Mouse (Mus musculus) midbrain, postnatal 0 days (tissue): ENCODE measurements at regions not wholly inside any gene's neighbourhood (a gene's known extent, or its start where the extent isn't known, plus 50 kb on each side); places are given as distances from the start of the nearest gene placed in this dataset.

Experiments
- ATAC-seq: fragments of 200-750 bp; cut with Nextera tagmentation; 2 replicates; pipeline ENCODE4 v1.8.0; 2017; ENCODE audit warnings: moderate number of reproducible peaks, mild to moderate bottlenecking, moderate TSS enrichment, moderate library complexity; ENCODE audit not compliant: low FRiP score
- DNase-seq: peaks from one replicate; pipeline ENCODE4 v3.0.0-alpha.2; 2015; ENCODE audit warnings: low spot score
- H3K27ac ChIP-seq: fragments of 300-500 bp; sonication (generic); 2 replicates; pipeline ENCODE4 v1.5.1; 2014; ENCODE audit warnings: low read depth, mild to moderate bottlenecking, low read length, mixed read lengths
- H3K27me3 ChIP-seq: fragments of 300-500 bp; sonication (generic); 2 replicates; pipeline ENCODE4 v1.6.1; 2014; ENCODE audit warnings: low read length, control low read depth, mixed read lengths; ENCODE audit not compliant: insufficient read depth
- H3K36me3 ChIP-seq: fragments of 300-500 bp; sonication (generic); 2 replicates; pipeline ENCODE4 v1.6.1; 2014; ENCODE audit warnings: low read length, control low read depth, mixed read lengths; ENCODE audit not compliant: insufficient read depth
- H3K4me1 ChIP-seq: fragments of 300-500 bp; sonication (generic); 2 replicates; pipeline ENCODE4 v1.6.1; 2014; ENCODE audit warnings: mild to moderate bottlenecking, control low read depth, antibody characterized with exemption, low read length, mixed read lengths; ENCODE audit not compliant: insufficient read depth
- H3K4me2 ChIP-seq: fragments of 300-500 bp; sonication (generic); 2 replicates; pipeline ENCODE4 v1.6.1; 2014; ENCODE audit warnings: low read depth, mild to moderate bottlenecking, low read length, mixed read lengths; ENCODE audit not compliant: poor library complexity, severe bottlenecking
- H3K4me3 ChIP-seq: fragments of 300-500 bp; sonication (generic); 2 replicates; pipeline ENCODE4 v1.5.1; 2014; ENCODE audit warnings: low read depth, mild to moderate bottlenecking, low read length, moderate library complexity
- H3K9ac ChIP-seq: fragments of 300-500 bp; sonication (generic); replicated peaks from 2 replicates; pipeline ENCODE4 v1.6.1; 2014; ENCODE audit warnings: mild to moderate bottlenecking, low read length, moderate library complexity, mixed read lengths; ENCODE audit not compliant: poor library complexity, severe bottlenecking
- H3K9me3 ChIP-seq: fragments of 300-500 bp; sonication (generic); 2 replicates; pipeline ENCODE4 v1.6.1; 2016; ENCODE audit warnings: low read length, control low read depth
- CTCF ChIP-seq: IDR thresholded peaks from 2 replicates; pipeline ENCODE4 v1.5.1; 2016; ENCODE audit warnings: antibody characterized with exemption, mild to moderate bottlenecking
- WGBS: fragments of 180-500 bp; shearing (Covaris S2); extraction: QIAGEN DNeasy Blood & Tissue Kit; methylation state at CpG from one replicate; pipeline ENCODE4 v1.1.7; 2014; 5-methylcytosine and 5-hydroxymethylcytosine counted together

DNA sequence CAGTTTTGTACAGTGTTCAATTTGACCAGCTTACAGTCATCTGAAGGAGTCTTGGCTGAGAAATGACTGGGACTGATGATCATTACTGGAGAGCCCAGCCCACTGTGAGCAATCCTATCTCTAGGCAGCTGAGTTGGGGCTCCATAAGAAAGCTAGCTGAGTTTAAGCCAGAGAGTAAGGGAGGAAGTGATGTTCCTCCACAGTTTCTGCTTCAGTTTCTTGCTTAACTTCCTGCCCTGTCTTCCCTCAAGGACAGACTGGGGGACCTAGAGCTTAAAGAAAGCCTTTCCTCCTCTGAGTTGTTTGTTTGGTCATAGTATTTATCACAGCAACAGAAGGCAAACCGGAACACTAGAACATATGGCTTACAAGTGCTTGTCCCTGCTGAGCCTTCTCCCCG lies 70.8 kb upstream of the Med14 start:
- Histone ChIP-seq H3K36me3 (no peaks in the 10 kb centered on the region), H3K9me3 (no peaks in the 10 kb centered on the region), H3K9ac (no peak overlapping the region), H3K27me3 (no peaks in the 10 kb centered on the region), H3K4me1 (no peaks in the 10 kb centered on the region), H3K27ac (no peak overlapping the region), H3K4me3 (no peak overlapping the region), H3K4me2 (no peak overlapping the region)
- 93% methylated on average over 2 of the region's 2 CpGs for WGBS
- ATAC-seq (no peak), DNase-seq (no peak)
- no peak for TF ChIP-seq CTCF

DNA sequence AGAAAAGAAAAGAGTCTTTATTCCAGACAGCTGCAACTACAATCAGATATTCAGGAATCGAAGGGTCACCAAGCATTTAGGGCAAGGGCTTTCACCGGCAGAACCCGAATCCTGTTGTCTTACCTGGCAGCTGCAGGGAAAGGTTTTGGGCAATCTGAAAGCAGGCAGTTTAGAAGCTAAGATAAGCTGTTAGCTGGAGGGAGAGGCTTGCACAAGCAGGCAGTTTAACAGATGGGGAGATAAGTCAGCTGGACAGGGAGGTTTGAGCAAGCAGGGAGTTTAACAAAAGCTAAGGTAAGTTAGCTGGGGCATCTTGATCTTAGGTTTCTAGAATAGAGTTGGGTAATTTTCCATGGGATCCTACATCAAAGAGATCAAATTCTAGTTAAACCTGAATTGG lies 67.3 kb upstream of the Med14 start:
- no peaks in the 10 kb centered on the region for H3K27me3 ChIP-seq
- DNase-seq, result no peak
- no peak overlapping the region for H3K9ac ChIP-seq
- H3K4me1 ChIP-seq, result no peaks in the 10 kb centered on the region
- no peak for TF ChIP-seq CTCF
- 65% methylated on average over 3 of the region's 3 CpGs for WGBS
- no peaks in the 10 kb centered on the region for H3K9me3 ChIP-seq
- H3K4me3 ChIP-seq, result no peak overlapping the region
- ATAC-seq, result no peak
- H3K27ac ChIP-seq, result no peak overlapping the region
- no peaks in the 10 kb centered on the region for H3K36me3 ChIP-seq
- no peak overlapping the region for H3K4me2 ChIP-seq

DNA sequence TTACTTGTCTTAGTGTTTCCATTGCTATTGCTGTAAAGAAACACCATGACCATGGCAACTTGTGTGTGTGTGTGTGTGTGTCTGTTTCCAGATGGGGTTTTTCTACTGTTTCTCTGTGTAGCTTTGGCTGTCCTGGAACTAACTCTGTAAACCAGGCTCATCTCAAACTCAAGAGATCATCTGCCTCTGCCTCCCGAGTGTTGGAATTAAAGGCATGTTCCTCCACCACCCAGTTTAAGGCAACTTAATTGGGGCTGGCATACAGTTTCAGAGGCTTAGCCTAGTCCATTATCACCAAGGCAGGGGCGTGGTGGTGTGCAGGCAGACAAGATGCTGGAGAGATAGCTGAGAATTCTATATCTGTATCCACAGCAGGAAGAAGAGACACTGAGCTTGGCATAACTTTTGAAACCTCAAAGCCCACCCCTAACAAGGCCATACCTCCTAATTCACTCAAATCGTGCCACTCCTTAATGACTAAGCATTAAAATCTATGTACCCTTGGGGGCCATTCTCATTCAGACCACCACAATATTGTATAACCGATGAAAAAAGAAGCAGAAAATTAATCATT lies 65.5 kb upstream of the Med14 start:
- H3K4me1 ChIP-seq, result no peaks in the 10 kb centered on the region
- DNase-seq, result no peak
- no peak overlapping the region for H3K4me2 ChIP-seq
- H3K9ac ChIP-seq, result no peak overlapping the region
- no peaks in the 10 kb centered on the region for H3K36me3 ChIP-seq
- no peak for ATAC-seq
- H3K9me3 ChIP-seq, result no peaks in the 10 kb centered on the region
- no peak overlapping the region for H3K27ac ChIP-seq
- H3K27me3 ChIP-seq, result no peaks in the 10 kb centered on the region
- TF ChIP-seq CTCF, result no peak
- 84% methylated on average over 4 of the region's 4 CpGs for WGBS
- H3K4me3 ChIP-seq, result no peak overlapping the region

DNA sequence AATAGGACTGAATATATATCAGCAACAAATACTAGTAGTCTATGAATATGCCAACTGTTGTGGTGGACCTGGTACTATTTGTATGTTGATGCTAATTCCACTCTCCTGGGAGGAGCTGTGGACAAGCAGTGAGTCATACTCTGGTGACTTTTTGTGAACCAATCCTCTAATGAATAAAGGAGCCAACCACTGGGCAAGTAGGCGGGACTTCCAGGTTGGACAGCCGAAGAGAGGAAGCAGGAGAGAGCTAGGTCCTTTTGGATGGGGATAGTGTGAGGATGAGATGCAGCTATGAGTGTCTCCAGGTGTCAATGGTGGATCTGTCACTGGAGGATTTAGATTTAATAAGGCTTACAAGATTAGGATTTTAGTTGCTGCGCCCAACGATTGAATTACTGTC lies 64.8 kb upstream of the Med14 start:
- TF ChIP-seq CTCF, result no peak
- Histone ChIP-seq H3K4me3 (no peak overlapping the region), H3K4me1 (no peaks in the 10 kb centered on the region), H3K27me3 (no peaks in the 10 kb centered on the region), H3K4me2 (no peak overlapping the region), H3K27ac (no peak overlapping the region), H3K9ac (no peak overlapping the region), H3K36me3 (no peaks in the 10 kb centered on the region), H3K9me3 (no peaks in the 10 kb centered on the region)
- 87% methylated on average over 4 of the region's 4 CpGs for WGBS
- DNase-seq, result no peak
- no peak for ATAC-seq

DNA sequence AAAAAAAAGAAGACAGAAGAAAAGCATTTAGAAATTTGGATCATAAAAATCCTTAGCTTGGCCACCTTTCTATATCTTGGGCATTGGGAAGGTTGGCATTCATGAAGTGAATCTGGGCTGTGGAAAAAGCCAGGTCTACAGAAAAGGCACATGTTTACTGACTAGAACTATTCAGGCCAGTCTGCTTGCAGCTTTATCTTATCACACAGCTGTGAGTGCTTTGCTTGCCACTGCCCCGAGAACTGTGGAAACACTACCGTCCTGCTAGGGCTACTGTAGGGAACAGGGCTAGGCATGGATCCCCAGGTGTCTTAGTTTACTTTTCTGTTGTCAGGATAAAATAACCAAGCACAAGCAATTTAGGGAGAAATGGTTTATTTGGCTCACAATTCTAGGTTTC lies 63.4 kb upstream of the Med14 start:
- ATAC-seq (no peak), DNase-seq (no peak)
- no peaks in the 10 kb centered on the region for H3K36me3 ChIP-seq
- no peaks in the 10 kb centered on the region for H3K9me3 ChIP-seq
- H3K27ac ChIP-seq, result no peak overlapping the region
- H3K4me3 ChIP-seq, result no peak overlapping the region
- no peaks in the 10 kb centered on the region for H3K27me3 ChIP-seq
- no peak for TF ChIP-seq CTCF
- no peak overlapping the region for H3K9ac ChIP-seq
- H3K4me2 ChIP-seq, result no peak overlapping the region
- H3K4me1 ChIP-seq, result no peaks in the 10 kb centered on the region
- 85% methylated on average over 2 of the region's 2 CpGs for WGBS

DNA sequence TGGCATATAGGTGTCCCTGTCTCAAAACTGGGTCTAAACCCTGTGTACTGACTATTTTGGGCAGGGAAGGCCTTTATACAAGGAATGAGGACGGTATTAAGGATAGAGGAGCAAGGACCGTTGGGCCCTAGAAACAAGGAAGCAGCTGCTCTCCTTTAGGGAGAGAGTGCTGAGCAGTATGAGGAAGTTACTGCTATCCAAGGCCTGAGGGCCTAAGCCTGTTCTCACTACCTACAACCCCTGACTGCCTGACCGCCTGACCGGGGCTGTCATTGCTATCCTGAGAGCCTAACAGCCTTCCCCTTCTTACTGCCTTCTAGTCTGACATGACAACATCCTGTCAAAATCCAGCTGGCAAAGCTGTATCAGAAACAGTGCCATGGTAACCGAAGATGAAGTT lies 62.6 kb upstream of the Med14 start:
- no peaks in the 10 kb centered on the region for H3K4me1 ChIP-seq
- H3K27ac ChIP-seq, result no peak overlapping the region
- no peak for TF ChIP-seq CTCF
- ATAC-seq (no peak), DNase-seq (no peak)
- H3K9ac ChIP-seq, result no peak overlapping the region
- no peaks in the 10 kb centered on the region for H3K9me3 ChIP-seq
- H3K27me3 ChIP-seq, result no peaks in the 10 kb centered on the region
- H3K36me3 ChIP-seq, result no peaks in the 10 kb centered on the region
- 87% methylated on average over 5 of the region's 5 CpGs for WGBS
- no peak overlapping the region for H3K4me3 ChIP-seq
- no peak overlapping the region for H3K4me2 ChIP-seq
